Mouse (Mus musculus) monocyte, adult 2 months (primary cell): ENCODE results near the gene Pik3c2b.

Source experiments
- DNase-seq, 2 experiments: peaks; one replicate each; pipeline ENCODE4 v3.0.0; 2022; ENCODE audit warnings: low spot score in 2 of 2, low read depth in 1 of 2

The Pik3c2b gene

GRCm38 (mm10) chr1:133071666-133072381, 26.4 kb downstream of the Pik3c2b start:
- no peak for DNase-seq

DNA sequence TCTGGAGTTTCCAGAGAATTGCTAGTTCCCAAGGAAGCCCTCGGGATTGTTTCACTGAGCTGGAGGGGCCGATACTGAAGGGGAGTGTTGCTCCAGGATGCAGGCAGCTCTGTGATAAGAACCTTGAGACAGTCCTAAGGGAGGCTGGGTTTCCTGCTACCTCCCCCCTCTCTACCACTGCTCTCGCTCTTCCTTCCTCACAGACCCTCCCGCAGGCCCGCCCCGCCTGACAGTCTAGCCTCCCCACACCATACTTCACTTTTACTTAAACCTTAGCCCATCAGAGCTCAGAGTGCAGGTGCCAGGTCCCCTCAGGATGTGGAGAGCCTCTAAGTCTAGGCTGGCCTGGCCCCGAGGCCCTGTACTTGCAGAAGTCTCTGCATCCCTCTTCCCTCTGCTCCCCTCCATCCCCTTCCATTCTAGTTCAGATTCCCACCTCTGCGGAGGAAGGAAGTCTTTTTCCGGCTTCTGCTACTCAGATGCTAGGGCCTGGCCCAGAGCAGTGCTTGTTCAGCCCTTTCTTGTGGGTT, 27.9 kb downstream of the Pik3c2b start:
- no peak for DNase-seq

DNA sequence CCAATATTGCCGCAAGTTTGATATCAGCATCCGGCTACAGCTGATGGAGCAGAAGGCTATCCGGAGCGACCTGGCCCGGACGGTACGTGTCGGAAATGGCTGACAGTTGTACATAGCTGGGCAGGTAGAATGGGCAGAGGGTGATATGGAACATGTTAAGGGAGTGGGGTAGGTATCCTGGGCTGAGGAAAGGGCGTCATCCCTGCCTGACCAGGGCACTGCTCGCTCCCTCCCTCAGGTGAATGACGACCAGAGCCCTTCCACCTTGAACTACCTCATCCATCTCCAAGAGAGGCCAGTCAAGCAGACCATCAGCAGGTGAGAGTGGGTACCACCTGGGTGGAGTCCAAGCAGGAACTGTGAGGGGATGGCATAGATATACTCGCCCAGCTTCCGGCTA, 29.1 kb downstream of the Pik3c2b start:
- no peak for DNase-seq

DNA sequence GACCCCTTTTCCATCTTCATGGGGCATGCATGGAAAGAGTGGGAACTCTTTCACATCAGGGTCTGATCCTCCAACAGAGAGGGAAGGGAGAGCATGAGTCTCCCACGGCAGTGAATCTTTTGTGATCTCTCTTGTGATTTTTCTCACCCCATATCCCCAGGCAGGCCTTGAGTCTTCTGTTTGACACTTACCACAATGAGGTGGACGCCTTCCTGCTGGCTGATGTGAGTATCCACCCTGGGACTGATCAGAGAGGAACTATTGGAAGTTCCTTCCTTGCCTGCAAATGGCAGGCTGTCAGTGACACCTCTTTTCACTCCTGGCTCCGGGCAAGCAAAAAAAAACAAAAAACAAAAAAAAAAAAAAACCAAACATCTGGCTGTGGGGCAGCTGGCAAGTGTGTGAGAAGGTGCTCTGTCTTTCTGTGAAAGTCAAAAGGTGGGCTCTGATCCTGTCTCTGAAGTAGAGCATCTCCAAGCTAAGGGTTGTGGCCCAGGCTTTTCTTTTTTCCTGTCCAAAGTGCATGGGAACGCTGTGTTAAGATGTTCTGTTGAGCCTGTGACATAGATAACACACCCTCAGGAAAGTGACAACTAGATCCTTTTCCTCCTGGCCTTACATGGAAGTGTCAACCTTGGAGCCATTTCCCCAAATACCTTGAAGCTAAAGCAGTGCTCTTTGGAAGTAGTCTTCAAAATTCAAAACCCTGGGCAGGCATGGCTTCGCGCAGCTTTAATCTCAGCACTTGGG, 30.4 kb downstream of the Pik3c2b start:
- no peak for DNase-seq

GRCm38 (mm10) chr1:133076681-133077514, 31.4 kb downstream of the Pik3c2b start:
- no peak for DNase-seq

- DNase-seq, result no peak
Observed at GRCm38 (mm10) chr1:133077606-133078337, 32.3 kb downstream of the Pik3c2b start.

- no peak for DNase-seq
Observed at GRCm38 (mm10) chr1:133078338-133078727, 32.9 kb downstream of the Pik3c2b start.

DNA sequence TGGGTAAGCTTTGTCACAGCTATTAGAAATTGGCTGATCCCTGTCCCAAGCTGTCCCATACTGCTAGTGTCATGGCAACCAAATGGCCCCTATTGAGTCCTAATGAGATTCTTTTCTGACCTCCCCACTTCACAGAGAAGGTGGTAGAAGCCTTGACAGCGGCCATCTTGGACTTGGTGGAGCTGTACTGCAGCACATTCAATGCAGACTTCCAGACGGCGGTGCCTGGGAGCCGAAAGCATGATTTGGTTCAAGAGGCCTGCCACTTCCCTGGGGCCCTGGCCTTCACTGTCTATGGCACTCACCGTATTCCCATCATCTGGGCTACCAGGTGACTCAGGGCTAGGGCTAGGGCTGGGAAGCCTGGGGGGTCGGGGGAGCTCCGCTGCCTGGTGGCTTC, 34.0 kb downstream of the Pik3c2b start:
- DNase-seq, result no peak

DNA sequence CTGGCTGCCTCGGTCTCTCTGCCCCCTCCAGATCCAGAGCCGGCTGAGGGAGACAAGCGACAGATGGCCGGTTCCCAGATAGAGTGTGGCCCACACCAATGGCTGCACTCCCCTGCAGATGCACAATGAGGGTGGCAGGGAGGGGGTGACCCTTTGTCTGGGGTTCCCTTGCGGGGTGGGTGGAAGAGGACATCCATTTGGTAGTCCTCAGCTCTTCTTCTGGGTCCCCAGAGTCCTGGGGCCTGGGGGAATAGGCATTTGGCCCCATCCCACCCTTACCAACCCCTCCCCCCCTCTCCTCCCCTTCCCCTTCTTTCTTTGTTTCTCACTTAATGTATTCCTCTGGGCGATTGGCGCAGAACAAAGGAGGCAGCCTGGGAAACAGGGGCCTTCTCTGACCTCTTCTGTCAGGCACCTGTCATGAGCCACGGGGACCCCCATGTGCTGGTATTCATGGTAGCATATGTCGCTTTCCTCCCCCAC, 34.7 kb downstream of the Pik3c2b start:
- DNase-seq, result no peak

- no peak for DNase-seq
Observed at GRCm38 (mm10) chr1:133080717-133081116, 35.2 kb downstream of the Pik3c2b start.

DNA sequence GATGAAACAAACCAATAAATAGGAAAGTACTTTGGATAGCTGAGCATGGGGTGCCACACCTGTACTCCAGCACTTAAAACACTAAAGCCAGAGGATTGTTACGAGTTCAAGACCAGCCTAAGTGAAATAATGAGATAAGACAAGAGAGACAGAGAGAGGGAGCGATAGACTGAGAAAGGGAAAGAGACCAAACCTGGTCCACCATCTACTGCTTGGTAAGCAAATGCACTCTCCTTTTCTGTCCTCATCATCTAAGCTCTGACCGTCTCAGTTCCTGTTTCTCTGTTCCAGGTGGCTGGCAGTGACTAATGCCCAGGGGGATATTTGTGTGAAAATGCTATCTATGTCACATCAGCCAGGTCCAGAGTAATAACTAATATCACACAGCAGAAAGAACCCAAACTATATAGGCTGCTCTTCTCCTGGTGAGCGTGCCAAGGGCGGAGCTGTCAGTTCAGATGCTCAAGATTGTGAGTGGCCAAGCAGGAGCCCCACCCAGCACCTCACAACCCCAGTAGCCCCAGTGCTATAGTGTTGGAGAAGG, 37.6 kb downstream of the Pik3c2b start:
- DNase-seq, result no peak

- DNase-seq, result no peak
Observed at GRCm38 (mm10) chr1:133083942-133084625, 38.6 kb downstream of the Pik3c2b start.

DNA sequence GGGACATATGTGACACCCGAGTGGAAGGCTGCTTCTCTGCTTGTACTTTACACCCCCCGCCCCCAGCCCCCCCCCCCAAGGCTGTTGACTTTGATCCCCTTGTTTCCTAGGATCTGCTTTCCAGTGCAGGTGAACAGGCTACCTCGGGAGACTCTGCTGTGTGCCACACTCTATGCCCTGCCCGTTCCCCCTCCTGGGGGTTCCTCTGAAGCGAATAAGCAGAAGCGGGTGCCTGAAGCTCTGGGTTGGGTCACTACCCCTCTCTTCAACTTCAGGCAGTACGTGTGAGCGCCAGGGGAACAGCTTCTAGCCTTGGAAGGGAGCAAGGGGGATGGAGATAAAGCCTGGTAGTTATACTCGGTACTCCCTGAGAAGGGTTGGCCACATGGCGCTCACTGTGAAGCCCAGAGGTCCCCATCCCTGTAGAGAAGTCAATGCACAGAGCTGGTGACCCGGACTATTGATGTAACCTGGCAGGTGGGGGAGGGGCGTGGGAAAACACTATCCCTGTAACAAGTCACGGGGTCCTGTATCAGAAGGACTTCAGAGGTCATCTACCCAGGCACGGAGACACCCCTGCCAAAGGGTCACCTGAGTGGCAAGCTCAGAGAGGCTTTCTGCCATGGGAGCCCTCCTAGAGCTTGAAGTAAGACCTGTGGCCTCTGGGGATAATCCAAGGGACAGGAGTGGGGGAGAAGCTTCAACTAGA, 39.4 kb downstream of the Pik3c2b start:
- no peak for DNase-seq

DNA sequence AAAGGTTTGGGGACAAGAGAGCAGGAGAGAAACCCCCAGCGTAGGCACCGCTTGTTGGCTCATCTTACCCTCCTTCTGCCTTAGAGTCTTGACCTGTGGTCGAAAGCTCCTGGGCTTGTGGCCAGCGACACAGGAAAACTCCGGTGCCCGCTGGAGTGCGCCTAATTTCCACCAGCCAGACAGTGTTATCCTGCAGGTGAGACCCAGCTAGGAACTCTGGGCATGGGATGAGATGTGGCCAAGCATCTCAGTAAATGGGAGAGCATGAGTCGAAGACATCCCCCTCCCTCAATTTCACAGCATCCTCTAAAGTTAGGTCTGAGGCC, 39.9 kb downstream of the Pik3c2b start:
- no peak for DNase-seq

DNA sequence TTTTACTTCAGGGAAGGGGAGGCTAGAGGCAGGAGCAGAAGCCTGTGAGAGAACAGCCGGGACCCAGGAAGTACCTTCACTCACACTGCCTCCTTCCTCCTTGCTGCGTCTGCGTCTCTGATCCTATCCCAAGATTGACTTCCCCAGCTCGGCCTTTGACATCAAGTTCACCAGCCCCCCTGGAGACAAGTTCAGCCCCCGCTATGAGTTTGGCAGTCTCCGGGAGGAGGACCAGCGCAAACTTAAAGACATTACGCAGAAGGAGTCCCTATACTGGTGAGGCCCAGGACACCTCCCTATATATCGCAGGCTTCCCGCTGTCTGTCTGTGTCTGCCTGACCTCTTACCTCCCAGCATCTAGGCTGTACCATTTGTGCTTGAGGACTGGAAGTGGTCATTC, 41.3 kb downstream of the Pik3c2b start:
- DNase-seq, result no peak

- DNase-seq, result no peak
Observed at GRCm38 (mm10) chr1:133087206-133087905, 41.9 kb downstream of the Pik3c2b start.

DNA sequence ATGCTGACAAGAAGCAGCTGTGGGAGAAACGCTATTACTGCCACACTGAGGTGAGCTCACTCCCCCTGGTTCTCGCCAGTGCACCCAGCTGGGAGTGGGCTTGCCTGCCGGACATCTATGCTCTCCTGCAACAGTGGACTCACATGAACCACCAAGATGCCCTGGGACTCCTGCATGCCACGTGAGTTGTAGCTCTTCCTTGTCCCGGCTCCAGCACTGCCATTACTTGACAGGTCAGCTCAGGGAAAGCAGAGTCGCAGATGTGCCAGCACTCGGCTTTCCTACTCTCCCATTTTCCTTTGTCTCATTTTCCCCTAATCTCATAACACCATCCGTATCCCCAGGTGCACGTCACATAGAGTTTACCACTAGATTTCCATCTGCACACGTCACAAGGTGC, 42.7 kb downstream of the Pik3c2b start:
- no peak for DNase-seq

DNA sequence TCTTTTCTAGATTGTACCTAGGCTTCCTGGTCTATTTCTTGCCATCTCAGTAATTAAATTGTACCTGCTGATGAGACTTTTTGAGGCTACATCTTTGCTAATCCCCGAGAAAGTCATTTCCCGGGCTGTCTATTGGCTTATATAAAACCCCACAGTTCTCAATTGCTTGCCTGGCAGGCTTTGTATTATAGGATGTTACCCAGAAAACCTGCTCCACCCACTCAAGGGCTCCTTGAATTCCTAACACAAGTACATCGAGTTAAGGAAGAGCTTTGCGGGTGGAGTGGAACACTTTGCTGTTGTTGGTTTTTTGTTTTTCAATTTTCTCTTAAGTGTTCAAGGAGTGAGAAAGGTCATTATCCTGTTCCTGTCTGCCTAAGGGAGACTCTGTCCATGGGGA, 43.9 kb downstream of the Pik3c2b start:
- DNase-seq, result no peak

GRCm38 (mm10) chr1:133090641-133091040, 45.2 kb downstream of the Pik3c2b start:
- DNase-seq, result no peak
